Mouse (Mus musculus): ENCODE results near the gene Fchsd2.

GRCm38 (mm10) chr7:101114328-101114727 lies 21.7 kb downstream of the Fchsd2 start:
- TF ChIP-seq POLR2A (IDR thresholded peaks at IDR 0.05; ENCODE audit: borderline replicate concordance, extremely low read depth, low read depth, low read length) = no peak
- TF ChIP-seq CTCF (IDR thresholded peaks at IDR 0.05; ENCODE audit: insufficient read depth, low read length) = no peak
